Mouse (Mus musculus) adrenal gland, postnatal 25 days (tissue): Measurements from ENCODE around the gene Tert. TPM values are rescaled to one million over a fixed set of nuclear protein-coding genes. Genes with fewer than 3 reads are reported as not detected.

Source experiments
- DNase-seq: peaks from one replicate; pipeline ENCODE4 v3.0.0; 2021; ENCODE audit warnings: mixed read lengths
- long read RNA-seq: library from polyadenylated mRNA; stranded (forward); transcript quantifications from one replicate; pipeline ENCODE4 v2.0.0, GENCODE M21; 2021
- total RNA-seq: library from RNA; stranded (reverse); gene quantifications from 2 replicates; pipeline ENCODE4 v1.2.3, GENCODE M21; 2021

The Tert gene
- 9.4 and 10.6 TPM in 2 replicates for total RNA-seq
- long read RNA-seq, partial matches to known transcripts, result 2 of 6 reads
- long read RNA-seq, other reads (novel, unspliced or antisense), result 4 of 6 reads

- peak; percentile 67 for DNase-seq
Observed at GRCm38 (mm10) chr13:73626745-73627549, at the start of gene Tert. Gene Tert, plus strand, starts transcription at chr13:73626911.

- no peak for DNase-seq
Observed at GRCm38 (mm10) chr13:73577277-73577676, 49.4 kb upstream of the Tert start.

GRCm38 (mm10) chr13:73591488-73591887, 35.2 kb upstream of the Tert start:
- DNase-seq, result no peak

- no peak for DNase-seq
Observed at GRCm38 (mm10) chr13:73592546-73592945, 34.2 kb upstream of the Tert start.

- DNase-seq, result no peak
Observed at GRCm38 (mm10) chr13:73596276-73596675, 30.4 kb upstream of the Tert start.

- DNase-seq, result no peak
Observed at GRCm38 (mm10) chr13:73600217-73600616, 26.5 kb upstream of the Tert start.

- no peak for DNase-seq
Observed at GRCm38 (mm10) chr13:73603046-73603445, 23.7 kb upstream of the Tert start.

- DNase-seq, result peak; percentile 98
Observed at GRCm38 (mm10) chr13:73603522-73604155, 23.1 kb upstream of the Tert start, which contains the start of gene Clptm1l. Gene Clptm1l, plus strand, starts transcription at chr13:73604006.

- peak; percentile 10 for DNase-seq
Observed at GRCm38 (mm10) chr13:73604156-73604957, 22.4 kb upstream of the Tert start.

GRCm38 (mm10) chr13:73618406-73618805, 8.3 kb upstream of the Tert start:
- no peak for DNase-seq

- no peak for DNase-seq
Observed at GRCm38 (mm10) chr13:73620637-73621036, 6.1 kb upstream of the Tert start.

GRCm38 (mm10) chr13:73626410-73626744, 334 bp upstream of the Tert start:
- DNase-seq, result no peak

- DNase-seq, result no peak
Observed at GRCm38 (mm10) chr13:73628586-73629113, 1.9 kb downstream of the Tert start.

- DNase-seq, result no peak
Observed at GRCm38 (mm10) chr13:73631837-73632236, 5.1 kb downstream of the Tert start.

GRCm38 (mm10) chr13:73637826-73638225, 11.1 kb downstream of the Tert start:
- DNase-seq, result no peak

- DNase-seq, result no peak
Observed at GRCm38 (mm10) chr13:73641296-73641695, 14.6 kb downstream of the Tert start.

GRCm38 (mm10) chr13:73646397-73647087, 19.8 kb downstream of the Tert start:
- DNase-seq, result peak; percentile 60

- DNase-seq, result no peak
Observed at GRCm38 (mm10) chr13:73653266-73653665, 26.6 kb downstream of the Tert start.

- DNase-seq, result no peak
Observed at GRCm38 (mm10) chr13:73654976-73655375, 28.3 kb downstream of the Tert start.

- DNase-seq, result no peak
Observed at GRCm38 (mm10) chr13:73658953-73659352, 32.2 kb downstream of the Tert start.

- no peak for DNase-seq
Observed at GRCm38 (mm10) chr13:73660163-73660695, 33.5 kb downstream of the Tert start.

GRCm38 (mm10) chr13:73675161-73675560, 48.5 kb downstream of the Tert start:
- no peak for DNase-seq
